Mouse (Mus musculus) large intestine, adult 2 months (tissue): Measurements from ENCODE around the gene Ccdc180. TPM values are rescaled to one million over a fixed set of nuclear protein-coding genes. Genes with fewer than 3 reads are reported as not detected.

Source experiments
- DNase-seq: peaks from one replicate; pipeline ENCODE4 v3.0.0-alpha.2; 2012; ENCODE audit warnings: low read depth, low spot score
- WGBS: fragments of 180-500 bp; shearing (Covaris S2); methylation state at CpG from one replicate; pipeline ENCODE4 v1.1.7; 2018; 5-methylcytosine and 5-hydroxymethylcytosine counted together
- polyA plus RNA-seq: library from polyadenylated mRNA; depleted of rRNA; stranded (reverse); fragments of >200 nt; gene quantifications from 2 replicates; pipeline ENCODE4 v1.2.3, GENCODE M21; 2012; rRNA removed

Gene Ccdc180
- polyA plus RNA-seq, 1 experiment = not detected

DNA sequence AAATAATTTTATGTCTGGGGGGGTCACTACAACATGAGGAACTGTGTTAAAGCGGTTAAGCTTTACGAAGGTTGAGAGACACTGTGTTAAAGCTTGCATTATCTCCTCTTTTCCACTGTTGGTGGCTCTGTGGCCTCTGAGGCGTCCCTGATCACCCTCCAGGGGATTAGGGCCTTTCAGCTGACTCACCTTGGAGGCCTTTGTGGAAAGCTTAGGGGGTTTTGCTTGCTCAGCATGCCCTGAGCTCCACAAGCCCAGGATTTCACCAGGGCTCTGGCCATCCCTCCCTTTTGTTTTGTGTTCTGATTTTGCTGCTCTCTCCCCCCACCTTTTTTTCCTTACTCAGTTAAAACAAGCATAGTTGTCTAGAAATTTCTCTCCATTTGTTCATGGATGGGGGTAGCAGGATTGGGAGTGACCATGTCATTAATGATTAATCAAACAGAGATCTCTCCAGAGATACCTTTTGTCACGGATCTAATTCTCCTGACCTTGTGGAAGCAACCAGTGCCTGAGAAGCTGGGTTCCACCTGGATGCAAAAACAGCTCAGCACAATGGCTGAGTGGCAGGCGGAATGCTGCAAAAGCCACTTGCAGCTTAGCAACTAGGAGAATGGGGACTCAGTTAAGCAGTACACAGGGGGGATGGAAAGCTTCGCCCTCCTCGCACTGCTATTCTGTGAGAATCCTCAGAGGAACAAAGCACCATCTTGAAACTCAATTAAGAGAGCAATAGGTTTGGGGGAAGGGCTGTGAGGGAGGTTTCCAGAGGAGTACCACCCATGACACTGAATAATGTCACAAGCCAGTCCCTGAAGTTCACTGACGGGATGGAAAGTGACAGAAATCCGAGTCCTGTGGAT is 77.6 kb downstream of the Ccdc180 start:
- no peak for DNase-seq
- 86% methylated on average over 9 of the region's 9 CpGs for WGBS

DNA sequence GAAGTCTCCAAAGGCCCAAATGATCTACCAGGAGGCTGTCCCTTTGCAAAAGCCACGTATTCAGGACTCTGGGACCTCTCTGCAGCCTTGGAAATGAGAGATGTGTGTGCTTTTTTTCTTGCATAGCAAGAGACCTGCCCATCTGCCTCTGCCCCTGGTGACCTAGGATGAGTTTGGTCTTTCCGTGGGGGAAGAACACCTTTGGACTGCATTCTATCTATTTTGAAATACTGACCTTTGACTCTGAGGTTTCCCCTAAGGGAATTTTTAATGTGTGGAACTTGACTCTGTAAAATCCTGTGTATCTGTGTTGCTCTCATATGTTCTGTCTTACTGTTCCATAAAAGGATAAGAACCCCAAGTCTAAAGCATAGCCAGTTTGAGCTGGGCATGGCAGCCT is 78.9 kb downstream of the Ccdc180 start:
- no peak for DNase-seq
- 63% methylated on average over 2 of the region's 2 CpGs for WGBS

DNA sequence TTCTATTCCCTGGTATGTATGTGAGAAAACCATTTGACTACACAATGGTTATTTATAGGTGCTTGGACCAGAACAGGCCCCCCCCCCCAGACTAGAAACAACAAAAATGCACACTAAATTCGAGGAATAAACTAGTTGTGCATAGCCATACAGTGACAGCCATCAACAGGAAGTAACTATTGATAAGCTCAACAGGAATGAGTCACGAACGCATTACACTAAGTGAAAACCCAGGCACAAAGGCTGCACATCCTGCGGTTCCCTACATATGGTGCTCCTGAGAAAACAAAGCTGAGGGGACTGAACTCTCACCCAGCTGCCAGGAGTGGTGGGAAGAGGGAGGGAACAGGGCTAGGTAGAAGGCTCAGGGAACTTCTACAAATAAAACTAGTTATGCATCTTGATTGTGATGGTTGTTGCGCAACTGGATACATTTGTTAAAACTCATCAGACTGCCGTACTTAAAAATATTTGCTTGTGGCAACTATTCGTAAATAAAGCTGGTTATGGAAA is 80.0 kb downstream of the Ccdc180 start:
- no peak for DNase-seq
- 55% methylated on average over 7 of the region's 7 CpGs for WGBS

DNA sequence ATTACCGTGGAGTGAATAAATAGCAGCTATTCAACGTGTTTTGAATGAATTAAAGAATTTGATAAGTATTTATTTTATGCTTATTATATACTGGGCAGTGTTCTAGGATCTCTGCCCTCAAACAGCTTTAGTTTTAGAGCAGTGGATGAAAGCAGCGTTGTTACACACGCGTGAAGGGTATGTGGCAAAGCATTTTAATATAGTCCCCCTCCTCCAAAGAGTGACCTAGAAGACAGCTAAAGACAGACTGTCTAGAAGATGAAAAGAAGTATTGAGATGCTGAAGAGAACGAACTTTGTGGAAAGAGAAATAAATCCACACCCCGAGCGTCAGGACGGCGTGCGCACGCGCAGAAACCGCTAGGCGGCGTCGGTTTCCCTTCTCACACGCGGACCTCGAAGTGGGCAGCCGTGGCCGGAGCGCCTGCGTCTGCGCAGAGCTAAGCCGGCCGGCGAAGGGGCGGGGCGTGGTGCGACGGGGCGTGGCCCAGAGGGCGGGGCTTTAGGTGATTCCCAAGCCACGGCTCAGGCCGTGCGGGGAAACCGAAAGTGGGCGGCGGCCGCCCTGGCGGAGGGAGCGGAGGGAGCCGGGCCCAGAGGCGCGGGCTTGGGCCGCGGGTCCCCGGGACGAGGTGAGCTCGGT is 81.8 kb downstream of the Ccdc180 start:
- WGBS = under 1% methylated on average over 51 of the region's 51 CpGs
- no peak for DNase-seq

DNA sequence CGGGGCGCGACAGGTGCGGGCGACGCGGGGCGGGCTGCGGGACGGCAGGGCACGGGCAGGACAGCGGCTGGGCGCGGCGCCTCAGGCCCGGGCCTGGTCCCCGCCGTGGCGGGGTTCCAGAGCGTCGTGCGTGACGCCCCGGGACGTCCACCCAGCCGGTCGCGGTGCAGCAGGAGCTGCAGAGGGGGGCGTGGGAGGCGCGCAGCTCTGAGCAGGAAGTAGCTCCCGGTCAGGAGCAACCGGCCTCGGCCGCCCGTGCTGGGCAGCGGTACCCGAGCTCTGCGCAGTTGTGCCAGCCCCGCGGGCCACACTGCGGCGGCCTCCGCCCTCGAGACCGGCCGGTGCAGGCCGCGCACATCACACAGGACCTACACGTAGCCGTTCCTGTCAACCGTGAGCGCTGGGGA is 82.3 kb downstream of the Ccdc180 start:
- under 1% methylated on average over 47 of the region's 53 CpGs for WGBS
- DNase-seq = no peak

DNA sequence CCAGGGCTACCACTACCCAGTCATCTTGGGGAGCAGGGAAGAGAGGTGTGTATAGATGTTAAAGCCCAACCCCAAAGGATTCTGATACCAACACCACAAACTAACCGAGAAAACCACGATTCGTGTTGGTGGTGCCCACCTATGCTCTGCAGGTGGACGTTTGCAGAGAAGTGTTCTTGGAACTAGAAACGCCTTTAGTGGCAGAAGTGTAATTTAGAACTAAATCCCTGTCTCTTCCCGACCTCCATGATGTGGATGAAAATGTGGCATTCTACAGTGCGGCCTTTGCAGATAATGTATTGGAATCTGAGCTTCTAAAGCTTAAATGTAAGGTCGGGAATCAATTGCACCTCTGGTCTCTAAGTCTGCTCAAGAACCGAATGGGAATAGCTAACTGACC is 82.8 kb downstream of the Ccdc180 start:
- 34% methylated on average over 9 of the region's 9 CpGs for WGBS

DNA sequence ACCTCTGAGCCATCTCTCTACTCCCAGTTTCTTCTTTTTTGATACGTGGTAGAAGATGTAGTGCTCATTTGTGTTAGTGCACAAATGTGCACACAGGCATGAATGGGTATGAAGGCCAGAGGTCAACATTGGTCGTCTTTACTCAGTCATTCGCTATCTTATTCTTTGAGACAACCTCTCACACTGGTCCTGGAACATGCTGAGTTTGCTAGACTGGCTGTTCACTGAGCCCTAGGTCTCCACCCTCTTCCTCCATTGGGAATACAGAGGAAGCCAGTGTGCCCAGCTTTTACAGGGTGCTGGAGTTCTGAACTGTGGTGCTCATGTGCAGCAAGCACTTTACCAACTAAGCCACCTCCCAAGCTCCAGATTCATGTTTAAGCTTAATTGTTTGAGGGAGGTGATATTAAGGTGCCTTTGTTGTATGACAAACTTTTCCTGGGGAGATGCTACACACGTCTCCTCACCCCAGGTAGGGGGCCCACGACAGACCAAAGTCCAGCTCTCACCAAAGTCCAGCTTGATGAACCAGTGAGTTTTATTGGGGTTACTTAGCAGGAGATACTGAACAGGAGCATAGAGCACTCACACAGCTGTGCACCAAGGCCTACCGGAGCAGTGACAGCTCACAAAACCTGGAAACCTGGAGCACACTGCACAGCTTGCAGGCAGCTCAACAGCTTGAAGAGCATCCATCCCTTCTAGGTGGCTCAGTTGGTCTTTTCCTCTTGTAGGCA is 87.0 kb downstream of the Ccdc180 start:
- WGBS = 60% methylated on average over 6 of the region's 6 CpGs
- DNase-seq = no peak

More for the DNA sequence above, 82.8 kb downstream of the Ccdc180 start:
- DNase-seq = no peak

DNA sequence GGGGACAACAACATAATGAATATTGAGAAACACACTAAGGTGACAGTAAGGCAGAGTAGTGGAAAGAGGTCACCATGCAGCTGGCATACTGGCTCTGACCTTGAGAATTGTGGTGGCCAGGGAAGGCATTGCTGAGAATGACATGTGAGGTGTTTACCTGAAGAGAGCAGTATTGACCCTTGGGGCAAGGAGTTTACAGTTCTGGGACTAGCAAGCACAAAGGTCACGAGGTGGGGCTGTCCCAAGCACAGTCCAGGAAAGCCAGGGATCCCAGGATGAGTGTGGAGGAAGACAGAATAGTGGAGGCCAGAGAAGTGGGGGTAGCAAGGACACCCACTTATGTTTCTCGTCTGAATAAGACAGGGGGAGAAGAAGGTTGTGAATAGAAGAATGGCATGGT is 89.8 kb downstream of the Ccdc180 start:
- DNase-seq = no peak
- WGBS = 42% methylated on average over 2 of the region's 2 CpGs

DNA sequence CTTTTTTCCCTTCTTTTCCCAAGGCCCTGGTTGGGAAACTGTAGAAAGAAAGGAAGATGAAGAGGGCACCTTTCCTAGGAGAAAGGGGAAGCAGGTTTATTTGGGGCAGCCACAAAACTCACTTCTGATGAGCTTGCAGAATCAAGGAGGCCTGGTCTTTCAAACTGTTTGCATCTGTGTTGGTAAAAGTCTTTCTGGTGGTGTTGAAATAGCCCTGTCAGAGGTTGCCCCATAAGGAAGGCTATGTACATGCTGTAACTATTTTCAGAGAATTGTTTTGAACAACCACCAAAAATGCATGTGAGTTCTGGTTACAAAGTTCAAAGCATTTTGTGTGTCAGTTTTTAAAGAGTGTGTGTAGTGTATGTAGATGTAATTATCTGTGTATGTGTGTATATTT is 91.0 kb downstream of the Ccdc180 start:
- DNase-seq = no peak

DNA sequence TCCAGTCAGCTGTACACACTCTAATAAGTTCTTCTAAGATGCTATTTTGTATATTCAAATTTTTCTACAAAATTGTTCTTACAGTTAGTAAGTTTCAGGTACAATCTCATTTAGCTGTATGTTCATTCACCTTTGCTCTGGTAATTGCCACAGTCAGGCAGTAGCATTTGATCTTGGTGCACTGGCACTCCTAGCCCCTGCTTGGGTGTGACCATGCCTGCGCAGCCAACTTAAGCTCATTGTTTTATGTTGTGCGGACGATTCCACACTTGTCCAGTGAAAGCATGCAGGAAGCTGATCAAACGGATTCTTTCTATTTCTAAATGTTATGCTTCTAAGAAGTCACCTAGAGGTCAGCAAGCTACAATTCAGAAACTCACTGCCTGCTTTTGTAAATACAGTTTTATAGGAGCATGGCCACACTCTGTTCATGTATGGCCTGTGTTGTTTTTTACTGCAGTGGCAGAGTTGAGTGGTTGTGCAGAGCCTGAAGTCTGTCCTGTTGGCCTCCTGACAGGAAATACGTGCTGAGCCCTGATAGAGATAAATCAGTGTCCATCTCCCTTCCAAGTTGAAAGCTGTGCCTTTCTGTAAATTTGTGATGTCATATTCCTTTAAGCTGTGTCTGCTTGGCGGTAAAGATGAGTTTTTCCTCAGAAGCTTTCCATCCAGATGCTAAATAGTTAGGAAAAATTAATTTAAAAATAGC is 100.5 kb downstream of the Ccdc180 start:
- no peak for DNase-seq
- WGBS = 35% methylated on average over 6 of the region's 6 CpGs

DNA sequence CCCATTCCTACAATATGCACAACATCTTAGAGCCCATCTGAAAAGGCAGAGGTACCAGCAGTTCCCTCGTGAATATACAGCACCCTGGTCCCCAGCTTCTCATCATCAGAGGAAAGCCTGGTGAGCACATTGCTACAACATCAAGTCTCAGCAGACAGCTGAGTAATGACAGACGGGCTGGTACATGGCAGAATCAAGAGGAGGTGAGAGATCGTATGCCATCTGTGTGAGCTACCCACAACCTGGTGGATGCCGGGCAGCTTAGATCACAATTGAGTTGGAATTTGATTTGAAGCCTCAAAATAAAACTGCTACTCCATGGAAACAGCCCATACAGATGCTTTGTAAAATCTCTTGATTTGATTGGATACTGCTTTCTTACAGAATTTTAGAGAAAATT is 108.4 kb downstream of the Ccdc180 start:
- WGBS = 94% methylated on average over 4 of the region's 4 CpGs

More for the DNA sequence above, 108.4 kb downstream of the Ccdc180 start:
- DNase-seq = no peak

Other genes starting within 250 kb of the Ccdc180 start
- gene Aldh1b1, start 91.3 kb upstream of the Ccdc180 start, polyA plus RNA-seq = 396 and 510 TPM in 2 replicates
- gene Igfbpl1, start 63.4 kb upstream of the Ccdc180 start, polyA plus RNA-seq = 0.12 and 0.17 TPM in 2 replicates
- gene Stra6l, start 41.6 kb upstream of the Ccdc180 start, polyA plus RNA-seq = 8.4 and 11.8 TPM in 2 replicates
- 21.2 and 31.6 TPM in 2 replicates for gene Tdrd7, start 75.0 kb downstream of the Ccdc180 start, polyA plus RNA-seq
- gene Tmod1, start 148.6 kb downstream of the Ccdc180 start, polyA plus RNA-seq = 2.2 and 2.3 TPM in 2 replicates
- 19.0 and 20.7 TPM in 2 replicates for gene Ncbp1, start 248.3 kb downstream of the Ccdc180 start, polyA plus RNA-seq
- 11.0 and 15.0 TPM in 2 replicates for gene Tstd2, start 248.4 kb downstream of the Ccdc180 start, polyA plus RNA-seq